Mouse (Mus musculus): Measurements from ENCODE around the gene Tnfrsf25.

Tnfrsf25 gene

DNA sequence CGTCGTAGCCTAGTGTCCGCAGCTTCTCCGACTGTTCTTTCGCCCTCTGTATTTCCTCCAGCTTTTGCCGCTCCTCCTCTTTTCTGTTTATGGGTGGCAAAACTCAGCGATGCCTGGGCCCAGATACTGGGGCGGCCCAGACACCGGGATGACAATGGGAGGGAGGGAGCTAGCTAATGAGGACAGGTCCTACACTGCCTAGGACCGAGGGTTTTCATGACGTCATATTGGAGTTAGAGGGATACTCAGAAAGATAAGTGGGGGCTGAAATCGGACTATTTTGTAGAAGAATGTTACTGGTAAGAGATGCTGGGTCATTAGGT is 5.4 kb downstream of the Tnfrsf25 start:
- DNase-seq (ENCODE audit: low read depth, low spot score): no peak

DNA sequence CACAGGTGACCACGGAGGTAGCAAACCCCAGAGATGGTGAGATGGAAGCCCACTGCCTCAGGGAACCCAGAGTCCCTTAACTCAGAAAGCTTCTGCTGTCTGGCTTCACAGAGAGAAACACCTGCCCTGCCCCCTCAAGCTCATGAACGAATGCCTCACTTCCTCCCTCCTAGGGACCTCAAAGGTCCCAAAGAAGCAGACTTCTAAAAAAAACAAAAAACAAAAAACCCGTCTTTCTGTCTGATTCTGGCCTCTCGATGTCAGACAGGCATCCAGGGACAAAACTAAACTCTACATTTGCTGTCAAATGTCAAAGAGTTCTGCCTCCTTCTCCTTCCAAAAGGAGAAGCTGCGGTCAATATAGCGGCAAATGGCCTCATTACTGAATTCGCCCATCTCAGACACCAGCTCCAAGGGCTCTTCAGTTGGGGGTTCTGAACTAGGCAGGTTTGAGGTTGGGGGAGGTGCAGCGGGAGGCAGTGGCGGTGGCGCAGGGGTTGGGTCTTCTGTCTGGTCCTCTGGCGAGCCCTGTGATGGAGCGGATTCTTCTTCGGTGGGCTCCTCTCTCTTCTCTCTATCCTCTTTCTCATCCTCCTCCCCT is 8.7 kb downstream of the Tnfrsf25 start:
- DNase-seq (ENCODE audit: low read depth, low spot score): no peak

DNA sequence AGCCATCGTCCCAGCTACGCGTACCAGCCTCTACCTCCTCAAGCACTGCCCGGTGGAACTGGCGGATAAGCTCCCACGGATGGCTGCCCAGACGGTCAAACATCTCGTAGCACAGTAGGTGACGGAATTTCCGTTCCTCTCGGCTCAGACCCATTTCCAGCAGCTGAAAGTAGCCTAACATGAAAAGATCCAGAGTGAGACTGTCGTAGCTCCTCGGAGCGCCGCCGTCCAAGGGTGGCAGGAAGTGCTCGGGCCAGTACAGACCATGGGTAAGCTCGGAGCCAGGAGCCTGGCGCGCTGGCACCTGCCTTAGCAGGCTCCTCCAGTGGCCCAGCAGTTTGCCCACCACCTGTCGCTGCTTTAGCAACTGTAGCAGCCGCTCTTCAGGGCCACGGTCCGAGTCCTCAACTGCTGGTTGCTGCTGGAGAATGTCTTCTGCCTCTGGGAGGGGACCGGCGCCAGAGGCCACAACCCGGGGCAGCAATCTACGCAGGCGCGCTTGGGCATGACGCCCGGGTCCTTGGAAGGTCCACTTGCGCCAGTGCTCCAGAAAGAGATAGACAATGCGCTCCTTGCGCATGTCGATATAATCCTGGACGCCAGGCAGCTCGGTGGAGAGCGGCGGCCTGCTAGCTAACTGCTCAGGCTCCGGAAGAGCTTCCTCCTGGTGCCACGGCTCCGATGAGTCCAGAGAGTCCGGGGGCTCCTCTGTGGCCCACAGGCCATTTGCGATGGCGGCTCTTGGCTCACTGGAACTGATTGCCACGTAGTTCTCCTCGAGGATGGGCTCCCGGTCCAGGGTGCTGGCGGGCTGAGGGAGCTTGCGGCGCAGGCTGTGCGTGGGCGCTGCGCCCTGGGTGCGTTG is 9.7 kb downstream of the Tnfrsf25 start:
- DNase-seq (ENCODE audit: low read depth, low spot score): no peak

DNA sequence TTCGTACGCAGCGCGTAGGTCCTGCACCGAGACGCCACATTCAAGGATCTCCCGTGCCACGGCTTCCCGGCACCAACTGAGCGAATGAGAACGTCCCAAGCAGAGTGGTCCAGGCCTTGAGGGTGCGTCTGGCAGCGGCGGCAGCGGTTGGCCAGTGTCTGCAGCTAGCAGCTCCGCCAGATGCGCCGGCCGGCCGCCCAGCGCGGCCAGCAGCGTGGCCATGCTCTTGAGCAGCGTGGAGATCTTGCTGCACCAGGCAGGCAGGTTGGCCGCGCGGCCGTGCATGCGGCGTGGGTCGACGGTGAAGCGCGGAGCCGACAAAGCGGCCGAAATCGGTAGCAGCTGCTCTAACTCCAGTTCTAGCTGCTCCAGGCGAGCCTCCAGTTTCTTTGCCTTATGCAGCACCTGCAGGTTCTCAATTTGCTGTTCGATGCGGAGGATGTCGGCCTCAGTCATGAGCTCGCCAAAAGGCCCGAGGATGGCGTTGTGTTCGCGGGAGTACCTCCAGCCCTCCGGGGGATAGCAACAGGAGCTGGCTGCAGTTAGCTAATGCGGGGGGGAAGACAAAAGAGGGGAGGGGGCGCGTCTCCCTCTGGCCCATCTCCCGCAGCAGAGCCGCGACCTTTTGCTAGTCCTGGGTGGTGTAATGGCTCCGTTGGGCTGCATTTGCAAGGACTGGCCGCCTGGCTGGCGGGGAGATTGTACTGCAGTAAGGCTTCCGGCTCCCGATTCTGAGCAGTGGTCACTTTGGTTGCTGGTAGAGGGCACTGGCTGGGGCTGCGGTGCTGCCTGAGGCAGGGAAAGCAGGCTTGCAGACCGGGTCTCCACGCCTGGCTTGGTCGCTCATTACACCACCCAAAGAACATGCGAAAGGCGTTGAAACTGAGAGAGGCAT is 10.5 kb downstream of the Tnfrsf25 start:
- no peak for DNase-seq (ENCODE audit: low read depth, low spot score)

DNA sequence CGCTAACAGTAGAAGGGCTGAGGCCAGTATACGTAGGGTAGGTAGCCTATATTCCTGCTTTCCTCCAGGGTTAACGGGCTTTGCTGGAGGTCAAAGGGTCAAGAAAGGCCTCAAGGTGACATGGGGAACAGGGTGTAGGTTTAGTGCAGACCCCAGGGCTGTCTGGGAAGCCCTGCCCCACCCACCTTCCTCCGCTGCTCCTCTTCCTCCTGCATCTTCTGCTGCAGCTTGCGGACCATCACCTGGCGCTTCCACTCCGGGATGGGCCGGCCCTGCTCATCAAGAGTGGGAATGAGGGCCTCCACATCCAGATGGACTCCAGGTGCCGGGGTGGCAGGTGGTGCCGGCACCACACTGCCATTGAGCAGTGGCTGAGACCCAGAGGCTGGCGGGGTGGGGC is 12.2 kb downstream of the Tnfrsf25 start:
- DNase-seq (ENCODE audit: low read depth, low spot score): no peak

DNA sequence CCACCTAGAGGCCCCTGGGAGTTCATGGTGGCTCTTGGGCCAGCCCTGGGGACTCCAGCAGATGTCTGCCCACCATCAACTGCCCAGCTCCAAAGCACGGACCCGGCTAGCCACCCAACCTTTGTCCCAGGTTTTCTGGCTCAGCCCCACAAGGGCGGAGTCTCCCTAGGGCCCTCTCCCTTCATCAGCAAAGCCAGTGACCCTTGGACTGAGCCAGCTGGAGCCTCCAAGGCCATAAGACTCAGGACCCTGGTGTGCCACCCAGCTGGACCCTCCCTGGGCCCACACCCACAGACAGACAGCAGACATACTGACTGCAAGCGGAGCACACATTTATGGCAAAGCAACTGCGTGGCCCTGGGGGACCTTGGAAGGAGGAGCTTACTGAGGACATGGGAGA is 13.1 kb downstream of the Tnfrsf25 start:
- DNase-seq (ENCODE audit: low read depth, low spot score): no peak

DNA sequence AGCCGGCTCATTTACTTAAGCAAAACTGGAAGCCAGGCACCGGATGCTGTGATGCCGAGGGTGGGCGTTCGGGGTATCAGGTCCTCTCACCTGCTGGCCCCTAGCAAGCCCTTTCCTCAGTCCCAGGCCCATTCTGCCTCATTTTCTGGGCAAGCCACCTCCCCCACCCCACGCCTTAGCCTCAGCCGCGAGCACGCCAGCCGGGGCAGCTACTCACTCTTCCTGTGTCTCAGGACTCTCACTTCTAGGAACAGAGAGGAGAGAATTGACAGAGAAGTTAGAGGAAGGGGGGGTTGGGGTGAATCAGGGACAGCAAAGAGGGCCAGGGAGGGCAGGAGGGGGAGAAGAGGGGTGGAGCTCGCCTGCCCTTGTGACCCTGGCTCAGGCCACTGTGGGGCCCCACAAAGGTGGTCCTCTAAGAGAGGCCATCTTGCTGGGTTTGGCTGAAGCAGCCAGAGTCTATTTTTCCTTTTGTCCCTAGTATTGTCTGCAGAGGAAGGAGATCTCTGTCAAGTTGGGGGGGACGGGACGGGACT is 13.7 kb downstream of the Tnfrsf25 start:
- DNase-seq (ENCODE audit: low read depth, low spot score): no peak

DNA sequence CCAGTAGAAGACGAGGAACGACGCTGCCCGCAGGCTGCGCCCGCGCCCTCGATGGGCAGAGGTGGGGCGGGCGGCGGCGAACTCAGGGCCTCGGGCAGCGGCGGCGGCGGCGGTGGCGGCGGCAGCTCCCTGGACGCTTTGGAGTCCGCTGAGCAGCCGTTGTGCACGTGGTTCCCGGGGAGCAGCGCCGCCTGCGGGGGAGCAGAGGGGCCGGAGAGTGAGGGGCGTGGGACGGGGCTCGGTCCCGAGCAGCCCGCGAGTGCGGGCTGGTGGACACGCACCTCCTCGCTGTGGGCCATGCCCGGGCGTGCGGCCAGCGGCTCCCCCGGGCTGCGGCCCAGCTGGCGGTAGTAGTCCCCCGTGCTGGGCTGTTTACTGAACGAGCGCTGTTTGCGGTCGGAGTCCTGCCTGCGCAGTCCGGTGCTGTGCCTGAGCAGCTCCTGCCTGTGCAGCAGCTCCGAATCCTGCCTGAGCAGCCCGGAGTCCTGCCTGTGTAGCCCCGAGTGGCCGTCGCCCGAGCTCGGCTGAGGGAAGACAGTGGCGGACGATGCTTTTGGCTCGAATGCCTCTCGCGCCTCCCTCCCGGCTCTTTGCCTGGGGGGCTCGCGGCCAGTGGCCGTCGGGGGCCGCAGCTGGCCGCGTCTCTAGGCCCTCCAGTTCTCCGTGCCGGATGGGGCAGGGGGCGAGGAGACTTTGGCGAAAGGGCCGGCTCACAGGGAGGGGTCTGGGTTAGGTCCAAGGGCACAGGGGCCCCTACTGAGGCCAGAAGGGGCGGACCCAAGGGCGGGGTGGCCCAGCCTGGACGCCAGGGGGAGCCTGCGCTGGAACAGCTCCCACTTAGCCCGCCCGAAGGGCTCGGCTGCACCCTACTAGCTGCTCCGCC is 15.3 kb downstream of the Tnfrsf25 start:
- DNase-seq (ENCODE audit: low read depth, low spot score): no peak

DNA sequence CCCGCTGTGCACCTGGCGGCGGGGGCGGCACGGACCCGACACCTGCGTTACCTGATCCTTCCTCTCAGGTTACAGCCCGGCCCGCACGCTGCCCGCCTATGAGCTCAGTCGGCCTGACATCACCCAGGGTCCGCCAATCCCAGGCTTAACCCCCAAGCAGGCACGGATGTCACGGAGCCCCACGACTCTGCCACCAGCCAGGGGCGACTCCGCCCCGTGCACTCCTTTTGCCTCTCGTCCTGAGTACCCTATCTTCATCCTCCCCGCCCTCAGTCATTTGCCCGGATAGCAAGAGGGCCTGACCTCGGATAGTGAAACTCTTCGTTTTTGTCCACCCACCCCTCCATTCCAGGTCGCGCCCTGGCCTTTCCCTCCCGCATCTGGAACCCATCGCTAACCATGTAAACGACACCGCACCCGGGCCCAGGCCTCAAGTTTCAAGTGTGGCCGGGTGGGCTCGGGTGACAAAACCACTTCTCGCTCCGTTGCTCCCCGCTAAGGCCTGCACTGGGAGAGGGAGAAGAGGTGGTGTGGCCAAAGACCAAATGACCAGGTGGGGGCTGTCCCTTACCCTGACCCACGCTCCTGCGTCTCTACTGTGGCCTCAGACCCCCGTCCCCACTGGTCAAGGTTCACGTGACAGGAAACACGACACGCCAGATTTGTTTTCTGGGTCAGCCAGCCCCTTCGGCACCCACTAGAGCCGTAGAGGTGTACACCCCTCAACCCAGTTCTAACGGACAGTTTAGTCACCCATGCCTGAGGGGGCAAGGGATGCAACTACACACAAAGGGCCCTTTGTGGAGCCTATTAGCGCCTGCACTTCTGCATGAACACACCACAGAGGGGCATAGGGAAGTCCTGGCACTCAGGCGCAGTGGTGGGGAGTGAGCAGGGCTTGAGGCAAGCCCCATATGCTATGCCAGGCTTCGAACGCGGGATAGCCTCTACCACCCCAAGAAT is 16.4 kb downstream of the Tnfrsf25 start:
- no peak for DNase-seq (ENCODE audit: low read depth, low spot score)

DNA sequence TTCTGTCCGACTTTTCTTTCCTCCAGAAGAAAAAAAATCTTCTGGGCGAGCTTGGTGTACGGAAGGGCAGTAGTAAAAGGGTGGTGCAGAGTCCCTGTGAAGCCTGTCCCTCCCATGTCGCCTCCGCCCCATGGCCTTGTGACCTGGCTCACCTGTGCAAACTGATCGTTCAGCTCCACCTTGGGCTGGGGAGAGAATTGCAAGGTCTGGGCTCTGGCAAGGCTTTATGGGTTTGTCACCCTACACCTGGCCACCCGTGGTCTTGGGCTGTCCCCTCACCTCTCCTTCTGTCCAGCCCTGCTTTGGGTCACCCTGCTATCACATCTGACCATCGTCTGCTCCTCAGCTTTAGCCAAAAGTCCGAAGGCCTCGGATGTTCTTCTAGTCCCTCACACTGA is 17.0 kb downstream of the Tnfrsf25 start:
- no peak for DNase-seq (ENCODE audit: low read depth, low spot score)

DNA sequence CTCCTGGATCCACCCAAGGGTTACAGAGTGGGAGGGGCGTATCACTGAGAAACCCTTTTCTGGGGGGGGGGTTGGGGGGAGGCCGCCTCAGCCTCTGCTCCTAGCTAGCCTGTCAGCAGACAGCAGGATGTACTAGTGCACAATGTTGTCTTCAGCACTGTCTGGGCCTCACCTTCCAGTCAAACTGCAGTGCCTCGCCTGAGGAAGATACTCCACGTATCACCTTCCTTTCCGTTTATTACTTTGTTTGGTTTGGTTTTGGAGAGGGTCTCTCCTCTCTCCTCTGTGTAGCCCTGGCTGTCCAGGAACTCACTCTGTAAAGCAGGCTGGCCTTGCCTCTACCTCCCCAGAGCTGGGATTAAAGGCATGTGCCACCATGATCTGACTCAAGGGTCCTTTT is 17.5 kb downstream of the Tnfrsf25 start:
- no peak for DNase-seq (ENCODE audit: low read depth, low spot score)

DNA sequence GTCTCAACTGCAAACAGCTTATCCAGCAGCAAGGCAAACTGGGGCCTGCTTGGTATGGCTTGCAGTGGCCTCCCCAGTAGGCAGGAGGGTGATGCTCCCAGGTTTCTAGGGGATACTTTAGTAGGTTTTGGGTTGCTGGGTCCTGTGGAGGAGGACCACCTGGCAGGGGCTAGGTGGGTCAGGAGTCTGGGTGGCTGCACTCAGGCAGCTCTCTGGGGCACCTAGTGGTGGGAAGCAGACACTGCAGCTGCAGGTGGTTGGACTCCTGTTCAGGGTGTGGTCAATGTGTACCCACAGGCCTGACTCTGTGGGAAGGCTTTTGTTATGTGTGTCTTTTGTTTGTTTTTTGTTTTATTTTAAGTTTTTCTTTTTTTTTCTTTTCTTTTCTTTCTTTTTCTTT is 18.8 kb downstream of the Tnfrsf25 start:
- DNase-seq (ENCODE audit: low read depth, low spot score): no peak

DNA sequence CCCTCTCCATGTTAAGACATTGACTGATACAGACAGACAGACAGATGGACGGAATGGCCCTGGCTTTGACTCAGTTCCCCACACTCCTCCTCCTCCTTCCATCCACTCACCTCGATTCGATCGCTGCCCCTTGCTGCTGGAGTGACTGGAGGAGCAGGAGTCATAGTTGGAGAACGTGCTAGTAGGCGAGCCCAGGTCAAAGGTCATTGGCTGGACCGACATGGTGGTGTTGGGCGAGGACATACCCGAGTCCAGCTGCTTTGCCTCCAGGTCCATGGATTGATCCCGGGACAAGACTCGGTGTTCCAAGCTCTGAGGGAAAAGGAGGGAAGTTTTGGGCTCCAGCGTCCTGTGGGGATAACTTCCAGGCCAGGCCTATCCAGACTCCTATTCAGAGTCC is 19.6 kb downstream of the Tnfrsf25 start:
- DNase-seq (ENCODE audit: low read depth, low spot score): no peak

DNA sequence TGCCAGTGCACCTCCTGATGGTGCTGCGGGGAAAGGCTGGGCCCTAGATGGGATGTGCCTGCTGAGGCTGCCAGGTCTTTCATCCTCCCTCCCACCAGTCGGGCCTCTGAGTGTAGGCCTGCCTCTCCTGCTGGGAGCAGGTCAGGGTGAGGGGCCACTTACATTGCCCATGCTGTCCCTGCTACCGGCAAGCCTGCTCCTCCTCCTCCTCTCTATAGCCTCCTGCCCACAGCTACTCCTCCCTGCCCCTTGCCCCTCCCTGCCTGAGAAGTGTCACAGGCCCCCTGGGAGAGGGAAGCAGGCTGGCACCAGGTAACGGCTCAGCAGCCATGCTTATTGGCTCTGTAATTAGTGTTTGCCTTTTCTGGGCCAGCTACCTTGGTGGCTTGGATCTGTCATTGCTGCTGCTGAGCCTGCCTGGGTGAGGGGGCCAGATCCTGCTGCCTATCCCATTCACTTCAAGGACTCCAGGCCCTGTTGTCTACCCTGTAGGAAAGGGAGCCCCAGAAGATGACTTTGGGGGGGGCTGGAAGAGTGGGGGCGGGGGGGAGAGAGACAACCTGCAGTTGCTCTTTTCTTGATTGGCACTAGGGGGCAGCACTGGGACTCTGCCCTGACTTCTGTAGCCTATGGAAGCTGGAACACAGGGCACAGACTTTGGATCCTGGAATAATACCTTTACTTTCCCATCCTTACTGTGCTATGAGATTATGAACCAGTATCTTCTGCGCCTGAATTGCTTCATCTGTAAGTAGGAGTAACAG is 20.6 kb downstream of the Tnfrsf25 start:
- DNase-seq (ENCODE audit: low read depth, low spot score): no peak

DNA sequence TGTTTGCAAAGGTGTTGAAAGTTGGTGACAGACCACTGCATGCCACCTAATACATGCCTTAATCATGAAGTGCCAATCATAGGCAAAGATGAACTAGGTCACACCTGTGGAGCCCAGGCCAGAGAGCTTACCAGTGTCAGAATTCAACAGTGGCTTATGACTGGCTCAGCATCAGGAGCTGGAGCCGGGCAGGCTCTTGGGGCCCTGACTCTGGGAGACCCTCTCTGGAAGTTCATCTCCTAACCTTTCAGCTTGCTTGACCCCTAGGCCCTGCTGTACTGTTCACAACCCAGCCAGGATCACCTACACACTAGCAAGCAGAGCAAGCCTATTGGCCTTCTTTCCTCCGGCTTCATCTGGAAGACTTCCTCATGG is 21.1 kb downstream of the Tnfrsf25 start:
- DNase-seq (ENCODE audit: low read depth, low spot score): no peak

DNA sequence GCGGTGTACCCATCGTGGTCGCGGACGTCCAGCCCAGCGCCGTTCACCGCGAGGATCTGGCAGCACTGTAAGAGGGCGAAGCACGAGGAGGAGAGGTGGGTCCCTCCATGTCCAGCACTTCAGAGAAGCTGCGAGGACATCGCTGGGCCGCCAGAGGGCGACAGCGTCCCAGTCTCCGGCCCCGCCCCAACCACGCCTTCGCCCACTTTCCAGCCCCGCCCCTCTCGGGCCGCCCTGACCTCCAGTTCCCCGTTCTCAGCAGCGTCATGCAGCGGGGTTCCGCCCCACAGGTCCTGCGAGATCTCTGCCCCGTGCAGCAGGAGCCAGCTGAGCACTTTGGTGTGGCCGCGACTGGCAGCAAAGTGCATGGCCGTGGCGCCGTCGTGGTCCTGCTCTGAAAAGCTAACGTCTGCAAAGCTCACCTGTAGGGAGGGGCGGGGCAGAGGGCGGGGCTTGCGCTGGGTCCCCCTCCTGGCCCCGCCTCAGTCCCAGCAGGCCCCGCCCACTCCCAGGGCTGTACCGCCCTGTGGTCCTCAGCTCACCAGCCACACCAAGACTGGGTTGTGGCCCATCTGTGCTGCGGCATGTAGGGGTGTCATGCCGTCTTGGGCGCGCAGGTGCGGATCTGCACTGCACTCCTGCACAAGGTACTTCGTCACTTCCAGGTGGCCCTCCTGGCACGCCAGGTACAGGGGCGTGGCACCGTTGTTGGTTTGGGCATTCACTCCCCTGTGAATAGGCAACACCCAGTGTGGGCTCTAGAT is 22.9 kb downstream of the Tnfrsf25 start:
- DNase-seq (ENCODE audit: low read depth, low spot score): no peak

DNA sequence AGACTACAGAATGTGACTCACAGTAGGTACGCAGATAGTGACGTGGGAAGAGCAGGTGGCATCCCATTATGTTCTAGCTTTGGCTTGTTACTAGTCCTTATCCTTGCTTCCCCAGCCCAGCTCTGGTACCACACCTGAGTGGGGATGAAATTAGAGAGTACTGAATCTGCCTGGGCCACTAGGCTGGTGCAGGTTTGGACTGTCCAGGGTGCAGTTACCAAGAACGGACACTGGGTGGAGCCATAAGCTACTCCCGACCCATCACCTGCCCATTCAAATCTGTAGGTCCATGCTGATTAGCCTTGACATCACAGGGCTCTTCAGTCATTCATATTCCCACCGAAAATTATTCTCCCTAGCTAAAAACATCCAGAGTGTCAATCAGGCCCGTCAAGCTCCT is 24.7 kb downstream of the Tnfrsf25 start:
- no peak for DNase-seq (ENCODE audit: low read depth, low spot score)

DNA sequence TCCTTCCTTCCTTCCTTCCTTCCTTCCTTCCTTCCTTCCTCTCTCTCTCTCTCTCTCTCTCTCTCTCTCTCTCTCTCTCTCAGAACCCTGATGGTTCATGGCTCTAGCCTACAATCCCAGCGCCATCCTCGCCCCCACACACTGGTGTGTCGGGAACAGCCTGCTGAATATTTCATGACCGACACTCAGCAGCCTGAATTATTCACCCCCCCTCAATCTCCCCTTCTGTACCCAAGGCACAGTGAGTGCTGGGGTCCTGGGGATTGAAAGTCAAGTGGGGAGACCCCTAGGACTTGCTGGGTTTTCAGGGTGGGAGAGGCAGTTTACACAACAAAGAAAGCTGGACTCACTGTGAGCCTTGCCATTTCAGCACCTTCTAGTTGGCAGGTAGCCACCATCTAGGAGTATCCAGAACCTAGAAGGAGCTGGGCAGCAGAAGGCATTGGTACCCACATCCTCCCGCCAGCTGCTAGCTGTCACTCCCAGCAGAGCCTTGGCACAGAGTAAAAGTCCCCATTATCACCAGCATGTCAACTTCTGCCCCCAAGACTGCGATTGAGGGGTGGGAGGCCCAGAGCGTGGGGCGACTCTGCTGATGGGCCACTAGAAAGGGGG is 25.9 kb downstream of the Tnfrsf25 start:
- DNase-seq (ENCODE audit: low read depth, low spot score): no peak

Measured in brain, embryonic 18.5 days (tissue).